Mouse (Mus musculus) gastrocnemius, postnatal 4 days (tissue): ENCODE results near the gene Mrpl2. TPM values are rescaled to one million over a fixed set of nuclear protein-coding genes. Genes with fewer than 3 reads are reported as not detected.

ENCODE experiments used
- DNase-seq, 2 experiments: peaks; one replicate each; pipeline ENCODE4 v3.0.0; 2021 to 2022; ENCODE audit warnings: low spot score in 2 of 2, mixed read lengths in 2 of 2
- total RNA-seq, 2 experiments: library from RNA; stranded (reverse); gene quantifications; 2 replicates each; pipeline ENCODE4 v1.2.3; 2021

Gene Mrpl2
- total RNA-seq, 2 experiments from 2014 or later: 104 to 107 TPM

DNA sequence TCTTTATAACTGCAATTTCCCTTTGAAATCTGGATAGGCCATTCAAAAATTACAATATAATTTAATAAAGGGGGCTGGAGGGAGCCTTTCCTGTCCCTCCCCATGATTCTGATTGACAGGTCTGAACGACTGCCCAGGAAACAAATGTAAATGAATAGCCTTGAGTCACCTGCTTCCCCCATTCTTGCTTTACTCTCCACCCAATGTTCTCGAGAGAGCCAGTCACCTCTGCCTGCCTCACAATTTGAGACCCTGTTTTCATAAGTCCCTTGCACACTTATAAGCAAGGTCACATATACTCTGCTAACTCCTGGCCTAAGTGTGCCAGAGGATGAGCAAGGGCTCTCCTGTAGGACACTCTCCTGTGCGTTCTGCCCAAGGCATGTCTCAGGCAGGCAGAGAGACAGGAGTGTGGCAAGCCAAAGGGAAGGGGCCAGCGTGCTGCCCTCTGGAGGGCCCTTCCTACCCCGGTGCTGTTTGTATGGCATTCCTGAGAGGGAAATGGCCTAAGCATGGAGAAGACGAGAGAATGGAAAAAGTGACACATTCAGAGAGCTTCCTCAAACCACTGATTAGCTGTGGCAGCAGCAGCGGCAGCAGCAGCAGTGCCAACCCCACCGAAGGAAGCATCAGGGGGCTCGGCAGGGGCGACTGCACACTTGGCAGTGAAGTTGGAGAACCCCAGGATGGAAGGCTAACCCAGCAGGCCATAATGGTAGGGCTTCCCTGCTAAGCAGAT, 22.0 kb upstream of the Mrpl2 start:
- DNase-seq: no peak

DNA sequence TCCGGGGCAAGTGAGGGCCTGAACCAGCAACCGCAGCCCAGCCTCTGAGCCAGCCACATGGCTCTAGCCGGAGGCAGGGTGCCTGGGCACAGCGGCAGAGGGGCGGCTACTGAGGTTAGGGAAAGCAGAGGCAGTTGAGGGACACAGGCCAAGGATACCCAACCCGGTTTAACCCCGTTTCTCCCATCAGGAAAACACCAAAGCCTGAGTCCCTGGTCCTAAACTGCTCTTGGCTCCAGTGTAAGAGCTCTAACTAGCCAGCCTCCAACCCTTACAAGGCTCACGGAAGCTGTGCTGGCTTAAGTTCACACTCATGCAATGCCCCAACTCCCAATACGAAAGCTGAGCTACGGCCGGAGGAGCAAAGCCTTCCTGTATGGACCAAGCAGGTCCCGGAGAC, 21.4 kb upstream of the Mrpl2 start:
- DNase-seq: no peak

DNA sequence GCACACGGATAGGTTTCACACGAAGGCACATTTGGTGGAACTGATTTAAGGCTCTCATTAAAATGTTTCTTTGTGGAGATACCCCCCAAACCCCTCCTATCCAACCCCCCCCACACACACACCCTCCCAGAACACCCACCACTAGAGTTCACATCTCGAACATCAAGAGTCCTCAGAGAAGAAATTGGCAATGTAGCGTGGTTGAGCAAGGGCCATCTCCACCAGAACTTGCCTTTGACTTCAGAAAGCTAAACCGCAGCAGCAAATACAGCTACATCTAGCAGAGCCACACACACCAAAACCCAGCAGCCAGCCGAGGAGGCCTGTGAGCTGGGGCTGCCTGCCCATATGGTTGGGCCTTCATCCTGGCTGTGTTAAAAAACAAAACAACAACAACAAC, 18.6 kb upstream of the Mrpl2 start:
- DNase-seq: no peak

DNA sequence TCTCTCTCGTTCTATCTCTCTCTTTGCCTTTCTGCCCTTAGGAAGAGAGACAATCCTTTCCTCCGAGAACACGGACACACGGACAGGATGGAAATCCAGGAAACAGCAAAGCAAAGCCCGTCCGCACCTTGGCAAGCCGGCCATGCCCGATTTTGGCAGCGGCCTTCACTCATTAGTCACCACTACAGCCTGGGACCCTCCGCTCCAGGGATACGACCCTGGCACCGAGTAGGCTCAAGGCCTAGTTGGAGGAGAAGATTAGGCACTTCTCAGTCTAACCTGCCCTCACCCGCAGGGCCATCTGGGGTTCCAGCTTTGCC, 17.6 kb upstream of the Mrpl2 start:
- peak in 1 of 2 experiments; percentile 44 for DNase-seq

DNA sequence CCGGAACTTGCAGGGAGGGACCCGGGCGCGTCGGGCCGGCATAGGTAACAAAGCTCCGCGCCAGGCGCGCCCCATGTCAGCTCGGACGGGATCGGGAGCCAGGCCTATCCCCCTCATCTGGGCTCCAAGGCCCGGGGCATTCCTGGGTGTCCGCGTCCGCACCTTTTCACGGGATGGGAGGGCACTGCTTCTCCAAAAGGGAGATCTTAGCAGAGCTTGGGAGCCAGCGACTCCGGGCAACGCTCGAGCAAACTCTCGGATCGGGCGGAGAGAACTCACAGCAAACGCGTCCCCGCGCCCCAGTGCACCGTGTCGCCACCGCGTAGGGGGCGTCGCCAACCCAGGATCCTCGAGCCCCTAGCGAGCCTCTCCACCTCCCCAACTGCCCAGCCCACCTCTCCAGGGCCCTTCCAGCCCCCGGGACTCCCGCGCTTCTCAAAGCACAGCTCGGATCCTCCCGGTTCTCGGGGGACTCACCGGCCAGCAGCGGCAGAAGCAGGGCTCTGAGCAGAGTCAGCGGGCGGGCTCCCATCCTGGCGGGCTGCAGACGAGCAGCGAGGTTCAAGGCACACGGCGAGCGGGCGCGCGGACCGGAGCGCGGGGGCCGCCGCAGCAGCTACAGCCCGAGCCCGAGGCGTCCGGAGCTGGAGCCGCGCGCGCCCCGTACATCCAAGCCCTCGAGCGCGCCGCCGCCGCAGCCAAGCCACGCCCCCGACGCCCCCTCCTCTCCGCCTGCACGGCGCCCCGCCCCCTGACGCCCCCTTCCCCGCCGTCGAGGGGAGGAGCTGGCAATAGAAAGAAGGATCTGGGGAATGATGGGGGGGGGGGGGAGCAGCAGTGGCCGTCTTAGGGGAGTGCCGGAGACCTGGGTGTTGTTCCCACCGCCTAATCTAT, 17.0 kb upstream of the Mrpl2 start, which contains the start of gene Ptk7:
Gene Ptk7, minus strand, starts transcription at position 714 of the 894 bp plus-strand sequence.
- peak; percentile 79 to 86 for DNase-seq

DNA sequence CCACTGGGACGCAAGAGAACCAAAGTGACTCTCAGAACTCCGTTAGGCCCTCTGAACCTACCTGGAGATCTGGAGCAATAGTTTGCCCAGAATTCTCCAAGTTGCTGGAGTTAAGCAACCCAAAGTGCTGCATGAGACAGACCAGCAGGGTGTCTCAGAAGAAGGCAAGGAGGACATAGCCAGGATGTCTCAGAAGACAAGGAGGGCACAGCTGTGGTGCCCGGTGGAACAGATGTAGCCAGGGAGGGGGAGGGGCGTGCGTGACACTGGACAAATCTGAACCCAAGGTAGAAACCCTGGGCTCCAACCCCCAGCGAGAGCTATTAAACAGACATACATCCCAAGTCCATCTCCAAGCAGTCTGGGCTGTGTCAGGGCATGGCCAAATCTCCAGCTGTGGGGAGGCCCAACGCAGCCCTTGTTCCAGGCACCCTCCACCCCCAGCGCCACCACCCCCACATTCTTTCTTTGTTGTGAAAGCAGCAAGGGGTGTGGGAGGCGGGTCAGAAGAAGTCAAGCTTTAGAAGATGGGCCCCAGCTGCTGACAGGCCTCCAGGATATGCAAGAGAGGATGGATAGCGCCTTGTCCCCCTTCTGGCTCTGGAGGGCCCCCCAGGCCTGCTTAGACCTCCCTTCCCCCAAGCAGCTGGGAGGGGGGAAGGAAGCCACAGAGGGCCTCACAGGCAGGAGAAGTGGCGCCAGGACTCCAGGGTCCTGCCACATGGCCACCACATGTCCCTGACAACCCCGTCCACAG, 16.2 kb upstream of the Mrpl2 start:
- DNase-seq: peak; percentile 44 to 64

DNA sequence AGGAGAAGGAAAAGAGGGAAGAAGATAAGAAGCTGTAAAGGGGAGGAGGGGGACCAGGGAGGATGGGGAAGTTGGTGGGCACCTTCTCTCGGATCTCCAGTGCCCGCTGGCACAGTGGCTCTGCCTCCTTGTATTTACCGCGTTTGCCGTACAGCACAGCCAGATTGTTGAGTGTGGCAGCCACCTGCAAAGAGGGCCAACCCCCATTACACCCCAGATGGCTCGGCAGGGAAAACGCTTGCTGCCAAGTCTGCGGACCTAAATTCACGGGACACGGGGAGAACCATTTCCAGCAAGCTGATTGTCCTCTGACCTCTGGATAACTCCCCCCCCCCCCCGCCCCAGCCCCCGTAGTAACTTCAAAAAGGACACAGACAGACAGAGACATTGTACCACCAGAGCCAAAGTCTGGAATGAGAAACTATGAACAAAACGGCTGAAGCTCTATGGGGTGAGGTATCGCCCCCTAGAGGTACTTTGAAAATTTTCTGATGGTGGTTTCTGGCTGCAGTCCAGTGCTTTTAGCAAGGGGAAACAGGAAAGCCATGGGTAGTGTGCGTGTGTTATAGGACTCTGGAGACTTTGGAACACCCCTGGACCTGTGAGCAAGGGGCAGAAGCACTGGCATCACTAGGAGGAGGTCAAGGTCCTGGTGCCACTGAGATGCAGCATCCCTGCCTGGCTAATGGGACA, 9.1 kb upstream of the Mrpl2 start:
- peak; percentile 52 to 71 for DNase-seq

DNA sequence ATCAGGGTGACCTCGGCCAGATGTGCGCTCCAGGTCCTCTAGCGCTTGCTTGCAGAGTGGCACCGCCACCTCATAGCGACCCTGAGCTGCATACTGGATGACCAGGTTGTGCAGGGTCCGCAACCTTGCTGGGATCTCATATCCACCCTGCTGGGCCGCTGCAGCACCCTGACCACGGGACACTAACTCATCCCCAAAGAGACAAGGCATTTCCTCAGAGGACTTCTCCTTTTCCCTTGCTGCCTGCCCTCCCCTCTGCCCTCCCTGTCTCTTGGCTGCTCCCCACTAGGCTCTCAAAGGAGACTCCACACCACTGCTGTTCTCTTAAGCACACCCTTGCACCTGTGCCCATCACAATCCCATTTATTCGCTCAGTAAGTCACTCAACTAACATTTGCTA, 6.1 kb upstream of the Mrpl2 start:
- no peak for DNase-seq

DNA sequence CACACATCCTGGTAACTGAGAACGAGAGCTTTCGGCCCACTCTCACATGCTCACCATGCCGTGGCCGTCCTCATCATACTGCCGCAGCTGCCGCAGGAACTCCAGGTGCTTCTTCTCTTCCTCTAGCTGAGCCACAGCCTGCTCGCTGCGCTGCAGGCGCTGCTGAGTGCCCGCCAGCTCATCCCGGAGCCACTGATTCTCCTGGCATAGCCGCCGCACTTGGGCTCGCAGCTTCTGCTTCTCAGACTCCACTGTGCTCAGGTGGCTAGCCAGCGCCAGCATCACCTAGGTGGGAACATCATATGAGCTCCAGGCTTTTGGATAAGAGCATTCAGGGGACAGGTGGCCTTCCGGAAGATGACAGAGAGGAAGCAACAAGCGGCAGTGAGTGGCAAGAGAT, 4.0 kb upstream of the Mrpl2 start:
- no peak for DNase-seq

DNA sequence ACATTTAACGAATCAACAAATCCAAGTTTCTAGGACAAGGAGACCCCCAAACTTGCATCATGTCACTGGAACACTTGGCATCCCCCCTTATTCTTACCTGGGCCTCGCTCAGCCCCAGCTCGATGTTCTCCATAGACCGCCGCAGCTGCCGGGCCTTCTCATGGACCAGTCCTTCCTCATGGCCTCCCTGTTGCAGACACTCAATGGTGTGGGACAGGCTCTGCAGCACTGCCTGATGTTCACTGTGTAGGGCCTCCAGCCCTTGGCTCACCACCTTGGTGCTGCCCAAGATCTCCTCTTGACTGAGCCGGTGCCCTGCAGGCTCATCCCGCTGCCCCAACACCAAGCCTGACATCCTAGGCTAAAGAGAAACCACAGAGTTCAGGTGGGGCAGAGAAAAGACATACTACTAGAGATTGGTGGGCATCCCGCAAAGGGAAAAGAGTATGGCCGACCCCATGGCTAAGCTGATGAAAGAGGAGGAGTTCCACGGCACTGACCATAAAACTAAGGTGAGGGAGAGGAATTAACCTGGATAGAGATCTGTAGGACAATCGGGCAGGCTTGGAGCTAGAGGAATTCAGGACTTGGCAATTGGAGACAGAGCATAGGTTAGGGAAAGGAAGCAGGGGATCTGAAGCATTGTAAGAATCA, 1.8 kb upstream of the Mrpl2 start:
- no peak for DNase-seq

DNA sequence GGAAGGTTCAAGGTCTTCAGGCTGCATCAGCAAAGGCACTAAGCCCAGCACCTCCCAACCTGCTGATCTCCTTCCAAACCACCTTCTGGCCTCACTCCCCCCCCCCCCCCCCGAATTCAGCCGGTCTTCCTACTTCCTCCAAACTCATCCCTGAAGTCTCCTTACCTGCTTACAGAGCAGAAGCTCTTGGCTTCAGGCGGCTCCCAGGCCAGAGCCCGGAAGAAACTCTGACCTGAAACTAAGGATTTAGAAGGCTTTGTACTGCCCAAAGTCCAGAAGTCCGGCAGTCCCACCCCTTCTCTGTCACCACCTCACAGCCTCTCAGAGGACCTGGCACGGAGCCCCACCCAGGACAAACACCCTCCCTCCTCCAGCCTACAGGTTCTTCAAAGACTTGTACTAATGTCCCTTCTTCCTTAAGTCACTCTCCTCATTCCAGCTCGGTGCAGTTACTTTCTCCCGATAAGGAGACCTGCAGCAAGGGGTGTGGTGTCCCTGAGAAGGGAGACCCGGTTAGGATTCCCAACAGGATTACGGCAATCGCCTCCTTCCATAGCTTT, 1.0 kb upstream of the Mrpl2 start:
- no peak for DNase-seq

DNA sequence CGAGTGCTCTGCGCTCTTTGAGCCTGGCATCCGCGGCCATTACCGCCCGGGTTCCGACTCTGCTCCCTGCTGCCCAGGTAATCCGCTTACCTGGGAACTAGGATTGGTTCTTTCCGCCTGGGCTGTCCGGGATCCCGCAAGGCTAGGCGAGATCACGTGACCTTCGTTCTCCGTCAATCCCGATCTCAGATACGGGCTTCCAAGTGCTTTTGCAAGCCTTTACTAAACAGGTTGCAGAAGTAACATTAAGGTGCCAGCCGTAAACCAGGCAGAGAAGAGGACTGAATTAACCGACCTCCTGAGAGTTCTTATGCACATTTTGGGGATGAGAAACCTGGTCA, 263 bp downstream of the Mrpl2 start:
- DNase-seq: no peak

DNA sequence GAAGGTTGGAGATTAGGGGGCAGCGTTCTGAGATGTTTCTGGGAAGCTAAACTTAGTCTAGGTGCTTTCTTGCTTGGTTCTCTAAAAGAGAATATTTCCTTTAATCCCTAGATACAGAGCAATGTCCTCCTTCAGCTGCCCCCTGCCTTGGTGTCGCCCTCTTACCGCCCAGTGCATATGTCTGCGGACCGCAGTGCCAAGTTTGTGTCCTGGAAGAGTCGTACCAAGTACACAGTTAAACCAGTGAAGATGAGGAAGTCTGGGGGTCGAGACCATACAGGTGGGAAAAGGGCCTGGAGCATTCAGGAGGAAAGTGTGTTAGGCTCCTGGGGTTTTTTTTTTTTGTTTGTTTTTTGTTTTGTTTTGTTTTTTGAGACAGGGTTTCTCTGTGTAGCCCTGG, 1.2 kb downstream of the Mrpl2 start:
- DNase-seq: no peak

DNA sequence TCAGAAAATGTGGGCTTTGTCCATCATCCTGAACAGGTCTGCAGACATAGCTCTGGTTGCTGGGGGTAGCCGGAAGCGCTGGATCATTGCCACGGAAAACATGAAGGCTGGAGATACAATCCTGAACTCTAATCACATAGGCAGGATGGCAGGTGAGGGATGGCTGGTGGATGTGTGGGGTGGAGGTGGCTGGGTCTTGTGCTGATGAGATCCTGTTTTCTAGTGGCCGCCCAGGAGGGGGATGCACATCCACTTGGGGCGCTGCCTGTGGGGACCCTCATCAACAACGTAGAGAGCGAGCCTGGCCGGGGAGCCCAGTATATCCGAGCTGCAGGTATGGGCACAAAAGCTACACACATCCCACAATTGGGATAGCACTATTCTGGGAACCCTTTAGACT, 2.4 kb downstream of the Mrpl2 start:
- no peak for DNase-seq

DNA sequence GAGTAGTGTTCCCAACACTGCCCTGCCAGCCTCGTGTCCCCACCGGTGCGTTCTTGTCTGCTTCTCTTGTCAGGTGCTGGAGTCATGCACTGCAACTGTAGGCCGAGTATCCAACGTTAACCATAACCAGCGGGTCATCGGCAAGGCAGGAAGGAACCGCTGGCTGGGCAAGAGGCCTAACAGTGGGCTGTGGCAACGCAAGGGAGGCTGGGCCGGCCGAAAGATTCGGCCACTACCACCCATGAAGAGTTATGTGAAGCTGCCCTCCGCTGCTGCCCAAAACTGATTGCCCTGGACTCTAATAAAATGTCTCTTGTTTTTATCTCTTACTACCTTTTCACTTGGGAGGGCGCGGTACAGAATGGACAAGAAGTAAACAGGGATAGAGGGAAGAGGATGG, 3.8 kb downstream of the Mrpl2 start:
- peak in 1 of 2 experiments; percentile 33 for DNase-seq

DNA sequence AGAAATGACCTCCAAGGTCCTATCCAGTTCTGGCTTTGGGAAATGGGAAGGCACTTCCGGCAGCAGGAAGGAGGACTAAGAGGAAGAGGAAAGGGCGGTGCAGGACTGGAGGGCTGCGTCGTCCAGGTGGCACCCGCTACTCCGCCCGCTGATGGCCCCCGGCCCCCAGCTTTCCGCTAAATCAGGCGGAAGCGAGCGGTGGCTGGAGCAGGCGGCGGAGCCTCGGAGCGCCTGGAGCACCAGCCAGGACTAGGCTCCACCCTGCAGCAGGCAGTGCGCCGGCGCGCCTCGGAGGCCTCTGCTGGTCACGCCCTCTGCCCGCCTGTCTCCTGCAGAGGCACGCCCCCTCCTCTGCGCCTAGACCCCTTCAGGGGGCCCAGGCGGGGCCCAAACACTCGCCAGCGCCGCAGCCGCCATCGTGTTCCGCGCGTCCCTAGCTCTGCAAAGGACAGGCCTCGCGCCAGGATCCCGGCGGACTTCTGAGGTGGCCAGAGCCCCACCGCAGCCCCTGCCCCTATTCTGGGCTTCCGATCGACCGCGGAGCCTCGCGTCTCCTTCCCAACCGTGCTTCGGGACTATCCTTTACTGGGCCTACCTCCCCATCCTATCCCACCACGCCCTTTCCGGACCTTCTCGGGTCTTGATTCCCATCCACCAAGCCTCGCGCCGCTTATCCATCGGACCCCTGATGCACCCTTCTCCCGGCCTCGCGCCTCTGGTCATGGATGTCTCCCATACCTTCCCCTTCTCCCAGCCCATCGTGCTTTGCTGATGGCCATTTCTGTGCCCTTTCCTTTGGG, 4.4 kb downstream of the Mrpl2 start, which contains the start of gene Cul7:
Gene Cul7, plus strand, starts transcription at position 106 of the 800 bp plus-strand sequence.
- peak; percentile 88 to 96 for DNase-seq

DNA sequence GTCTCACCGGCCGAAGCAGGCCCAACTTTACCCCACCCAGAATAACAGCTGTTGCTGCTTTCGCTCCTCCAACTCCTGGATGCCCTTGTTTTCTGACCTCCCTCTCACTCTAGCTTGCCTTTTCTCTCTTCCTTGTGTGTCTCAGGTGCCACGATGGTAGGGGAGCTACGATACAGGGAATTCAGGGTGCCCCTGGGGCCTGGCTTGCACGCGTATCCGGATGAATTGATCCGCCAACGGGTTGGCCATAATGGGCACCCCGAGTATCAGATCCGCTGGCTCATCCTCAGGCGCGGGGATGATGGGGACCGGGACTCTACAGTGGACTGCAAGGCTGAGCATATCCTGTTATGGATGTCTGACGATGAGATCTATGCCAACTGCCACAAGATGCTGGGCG, 5.3 kb downstream of the Mrpl2 start:
- no peak for DNase-seq

DNA sequence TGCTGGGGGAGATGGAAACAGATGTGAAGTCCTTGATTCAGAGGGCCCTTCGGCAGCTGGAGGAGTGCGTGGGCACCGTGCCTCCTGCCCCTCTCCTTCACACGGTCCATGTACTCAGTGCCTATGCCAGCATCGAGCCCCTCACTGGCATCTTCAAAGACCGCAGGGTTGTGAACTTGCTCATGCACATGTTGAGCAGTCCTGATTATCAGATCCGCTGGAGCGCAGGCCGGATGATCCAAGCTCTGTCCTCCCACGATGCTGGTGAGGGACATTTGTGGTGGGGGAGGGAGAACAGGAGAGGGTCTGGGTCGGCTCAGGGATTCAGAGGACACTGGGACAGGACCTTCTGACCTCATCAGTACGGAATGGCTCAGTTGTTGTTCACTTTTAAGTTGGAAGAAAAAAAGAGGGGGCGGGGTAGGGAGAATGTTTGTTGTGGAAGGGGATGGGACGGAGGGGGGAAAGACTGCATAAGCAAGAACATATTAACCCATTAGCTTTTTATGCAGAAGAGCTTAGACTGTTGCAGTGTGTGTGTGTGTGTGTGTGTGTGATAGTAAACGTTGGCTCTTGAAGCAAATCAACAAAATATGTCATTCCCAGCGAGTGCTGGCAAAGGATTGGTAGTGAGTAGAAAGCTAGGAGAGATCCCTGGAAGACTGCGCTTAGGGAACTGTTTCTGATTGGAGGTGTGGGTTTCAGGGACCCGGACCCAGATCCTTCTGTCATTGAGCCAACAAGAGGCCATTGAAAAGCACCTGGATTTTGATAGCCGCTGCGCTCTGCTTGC, 5.9 kb downstream of the Mrpl2 start:
- DNase-seq: no peak

DNA sequence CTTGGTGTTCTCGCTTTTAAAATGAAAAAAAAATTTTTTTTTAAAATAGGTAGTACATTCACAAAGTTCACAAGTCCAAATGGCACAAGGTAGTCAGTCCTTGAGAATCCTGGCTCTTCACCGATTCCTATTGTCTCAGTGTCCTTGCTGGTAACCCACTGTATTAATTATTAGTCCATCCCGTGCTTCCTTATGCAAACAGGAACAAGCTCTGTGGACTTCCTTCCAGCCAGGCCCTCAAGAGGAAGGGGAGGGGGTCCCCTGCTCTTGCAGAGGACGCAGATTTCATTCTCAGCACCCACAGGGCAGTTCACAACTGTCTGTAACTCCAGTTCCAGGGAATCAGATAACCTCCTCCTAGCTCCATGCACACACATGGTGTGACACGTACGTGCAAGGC, 10.0 kb downstream of the Mrpl2 start:
- no peak for DNase-seq
